Mouse (Mus musculus) midbrain, embryonic 12.5 days (tissue): Measurements from ENCODE around the gene Aco1. TPM values are rescaled to one million over a fixed set of nuclear protein-coding genes. Genes with fewer than 3 reads are reported as not detected.
A peak's percentile ranks its signal among the peaks of the same experiment; 100 is the strongest.

Experiments used
- ATAC-seq: fragments of 200-750 bp; cut with Nextera tagmentation; 2 replicates; pipeline ENCODE4 v1.8.0; 2017; ENCODE audit warnings: low read depth, moderate TSS enrichment, moderate library complexity; ENCODE audit not compliant: low FRiP score
- H3K27ac ChIP-seq: fragments of 300-500 bp; sonication (generic); replicated peaks from 2 replicates; pipeline ENCODE4 v1.5.1; 2016; ENCODE audit warnings: mild to moderate bottlenecking
- H3K27me3 ChIP-seq: fragments of 300-500 bp; sonication (generic); 2 replicates; pipeline ENCODE4 v1.6.1; 2016; ENCODE audit warnings: mild to moderate bottlenecking
- H3K36me3 ChIP-seq: fragments of 300-500 bp; sonication (generic); 2 replicates; pipeline ENCODE4 v1.6.1; 2016
- H3K4me1 ChIP-seq: fragments of 300-500 bp; sonication (generic); 2 replicates; pipeline ENCODE4 v1.6.1; 2016
- H3K4me2 ChIP-seq: fragments of 300-500 bp; sonication (generic); replicated peaks from 2 replicates; pipeline ENCODE4 v1.6.1; 2016; ENCODE audit warnings: mild to moderate bottlenecking, moderate library complexity
- H3K4me3 ChIP-seq: fragments of 300-500 bp; sonication (generic); 2 replicates; pipeline ENCODE4 v1.5.1; 2016; ENCODE audit warnings: mild to moderate bottlenecking
- H3K9ac ChIP-seq: fragments of 300-500 bp; sonication (generic); replicated peaks from 2 replicates; pipeline ENCODE4 v1.6.1; 2016; ENCODE audit warnings: mild to moderate bottlenecking, moderate library complexity
- H3K9me3 ChIP-seq: fragments of 300-500 bp; sonication (generic); 2 replicates; pipeline ENCODE4 v1.6.1; 2016; ENCODE audit warnings: mild to moderate bottlenecking
- WGBS: fragments of 180-500 bp; shearing (Covaris S2); methylation state at CpG from one replicate; pipeline ENCODE4 v1.1.7; 2016; 5-methylcytosine and 5-hydroxymethylcytosine counted together
- polyA plus RNA-seq: library from polyadenylated mRNA; unstranded; fragments of >200 nt; fragmentation: Nextera tagmentation; extraction: Ambion mirVana; gene quantifications from 2 replicates; pipeline ENCODE4 v1.2.1, GENCODE M21; 2016

Aco1 gene
- polyA plus RNA-seq, 1 experiment from 2014 or later: 58.7 TPM

- ATAC-seq: no peak
- H3K27me3 ChIP-seq: no peaks in the 10 kb centered on the region
- no peak overlapping the region for H3K27ac ChIP-seq
- H3K9me3 ChIP-seq: no peaks in the 10 kb centered on the region
- H3K4me3 ChIP-seq: no peak overlapping the region
- no peak overlapping the region for H3K4me2 ChIP-seq
- no peaks in the 10 kb centered on the region for H3K4me1 ChIP-seq
- H3K9ac ChIP-seq: no peak overlapping the region
- 77% methylated on average over 2 of the region's 2 CpGs for WGBS
- peaks cover 64% of the 10 kb centered on the region for H3K36me3 ChIP-seq
These were observed 49.4 kb downstream of the Aco1 start for GRCm38 (mm10) chr4:40192246-40192645.

DNA sequence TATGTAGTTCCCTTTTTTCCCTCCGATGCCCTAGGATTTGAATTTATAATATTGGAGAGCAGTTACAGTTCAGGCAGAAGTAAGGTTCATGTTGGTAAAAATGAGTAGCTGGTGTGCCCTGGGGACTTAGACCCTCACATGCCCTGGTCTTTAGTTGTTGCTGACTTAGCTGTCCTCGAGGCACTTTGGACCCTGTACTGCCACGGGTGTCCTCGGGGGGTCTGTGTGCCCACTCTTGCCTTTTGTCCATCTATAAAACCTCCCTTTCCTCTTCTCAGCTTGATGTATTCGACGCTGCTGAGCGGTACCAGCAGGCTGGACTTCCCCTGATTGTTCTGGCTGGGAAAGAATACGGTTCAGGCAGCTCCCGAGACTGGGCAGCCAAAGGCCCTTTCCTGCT, 50.6 kb downstream of the Aco1 start:
- Histone ChIP-seq H3K27ac (no peak overlapping the region), H3K4me1 (no peaks in the 10 kb centered on the region), H3K9ac (no peak overlapping the region), H3K27me3 (no peaks in the 10 kb centered on the region), H3K36me3 (peaks cover 64% of the 10 kb centered on the region), H3K4me2 (no peak overlapping the region), H3K9me3 (no peaks in the 10 kb centered on the region), H3K4me3 (no peak overlapping the region)
- no peak for ATAC-seq
- WGBS: 79% methylated on average over 9 of the region's 9 CpGs

GRCm38 (mm10) chr4:40195336-40195735, 52.5 kb downstream of the Aco1 start:
- no peaks in the 10 kb centered on the region for H3K27me3 ChIP-seq
- ATAC-seq: no peak
- H3K4me1 ChIP-seq: no peaks in the 10 kb centered on the region
- H3K9me3 ChIP-seq: no peaks in the 10 kb centered on the region
- WGBS: 98% methylated on average over 2 of the region's 2 CpGs
- no peak overlapping the region for H3K9ac ChIP-seq
- no peak overlapping the region for H3K4me3 ChIP-seq
- peaks cover 56% of the 10 kb centered on the region for H3K36me3 ChIP-seq
- no peak overlapping the region for H3K4me2 ChIP-seq
- H3K27ac ChIP-seq: no peak overlapping the region

DNA sequence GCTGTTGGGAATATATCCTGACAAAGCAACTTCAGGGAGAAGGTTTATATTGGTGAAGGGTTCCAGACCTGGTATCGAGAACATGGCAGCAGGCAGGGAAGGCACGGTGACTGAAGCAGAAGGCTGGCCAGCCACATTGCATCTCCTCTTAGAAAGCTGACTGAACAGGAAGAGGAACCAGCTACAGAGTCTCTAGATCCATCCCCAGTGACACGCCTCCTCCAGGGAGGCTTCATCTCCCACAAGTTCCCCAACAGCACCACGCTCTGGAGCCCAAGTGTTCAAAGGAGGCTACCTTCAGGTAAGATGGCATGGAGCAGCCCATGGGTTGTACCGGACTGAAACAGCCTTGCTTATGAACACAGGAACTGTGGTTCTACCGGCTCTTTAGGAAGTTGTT, 59.3 kb downstream of the Aco1 start:
- Histone ChIP-seq H3K27me3 (no peaks in the 10 kb centered on the region), H3K4me2 (no peak overlapping the region), H3K27ac (no peak overlapping the region), H3K36me3 (peaks cover 26% of the 10 kb centered on the region), H3K9me3 (no peaks in the 10 kb centered on the region), H3K4me1 (no peaks in the 10 kb centered on the region), H3K4me3 (no peak overlapping the region), H3K9ac (no peak overlapping the region)
- ATAC-seq: no peak
- 96% methylated on average over 6 of the region's 6 CpGs for WGBS

GRCm38 (mm10) chr4:40204374-40204773, 61.5 kb downstream of the Aco1 start:
- H3K36me3 ChIP-seq: peaks cover 4% of the 10 kb centered on the region; the same call in 1 of the 2 replicates
- no peak overlapping the region for H3K4me3 ChIP-seq
- 91% methylated on average over 3 of the region's 3 CpGs for WGBS
- no peak overlapping the region for H3K27ac ChIP-seq
- H3K4me1 ChIP-seq: no peaks in the 10 kb centered on the region
- H3K9ac ChIP-seq: no peak overlapping the region
- no peaks in the 10 kb centered on the region for H3K9me3 ChIP-seq
- no peak for ATAC-seq
- H3K27me3 ChIP-seq: no peaks in the 10 kb centered on the region
- H3K4me2 ChIP-seq: no peak overlapping the region

- Histone ChIP-seq H3K27ac (no peak overlapping the region), H3K9me3 (no peaks in the 10 kb centered on the region), H3K36me3 (0 out of 2 replicates have a peak, but pooled peaks cover 4% of the 10 kb centered on the region), H3K4me3 (no peak overlapping the region), H3K27me3 (no peaks in the 10 kb centered on the region), H3K4me1 (no peaks in the 10 kb centered on the region), H3K4me2 (no peak overlapping the region), H3K9ac (no peak overlapping the region)
- 92% methylated on average over 22 of the region's 22 CpGs for WGBS
- no peak for ATAC-seq
These were observed 62.5 kb downstream of the Aco1 start for GRCm38 (mm10) chr4:40205231-40205903.

DNA sequence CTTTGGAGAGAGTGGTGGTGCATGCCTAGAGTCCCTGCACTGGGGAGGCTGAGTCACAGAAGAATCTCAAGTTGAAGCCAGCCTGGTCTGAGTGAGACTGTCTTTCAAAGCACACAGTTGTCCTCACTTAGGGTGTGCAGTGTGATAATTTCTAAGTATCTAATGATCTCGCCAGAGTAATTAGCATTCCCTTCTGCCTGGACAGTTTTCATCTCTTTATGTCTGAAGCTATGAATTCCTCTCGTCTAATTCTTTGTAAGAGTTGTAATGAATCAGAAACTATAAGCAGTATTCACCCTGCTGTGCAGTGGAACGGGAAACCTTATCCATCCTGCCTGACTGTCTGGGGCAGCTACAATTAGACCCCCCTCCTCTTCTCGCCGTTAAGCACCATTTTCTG, 64.8 kb downstream of the Aco1 start:
- no peaks in the 10 kb centered on the region for H3K27me3 ChIP-seq
- no peak for ATAC-seq
- H3K27ac ChIP-seq: no peak overlapping the region
- WGBS: 67% methylated on average over 5 of the region's 5 CpGs
- H3K4me2 ChIP-seq: no peak overlapping the region
- H3K9me3 ChIP-seq: no peaks in the 10 kb centered on the region
- H3K36me3 ChIP-seq: 0 out of 2 replicates have a peak, but pooled peaks cover 3% of the 10 kb centered on the region
- no peak overlapping the region for H3K4me3 ChIP-seq
- no peaks in the 10 kb centered on the region for H3K4me1 ChIP-seq
- no peak overlapping the region for H3K9ac ChIP-seq

DNA sequence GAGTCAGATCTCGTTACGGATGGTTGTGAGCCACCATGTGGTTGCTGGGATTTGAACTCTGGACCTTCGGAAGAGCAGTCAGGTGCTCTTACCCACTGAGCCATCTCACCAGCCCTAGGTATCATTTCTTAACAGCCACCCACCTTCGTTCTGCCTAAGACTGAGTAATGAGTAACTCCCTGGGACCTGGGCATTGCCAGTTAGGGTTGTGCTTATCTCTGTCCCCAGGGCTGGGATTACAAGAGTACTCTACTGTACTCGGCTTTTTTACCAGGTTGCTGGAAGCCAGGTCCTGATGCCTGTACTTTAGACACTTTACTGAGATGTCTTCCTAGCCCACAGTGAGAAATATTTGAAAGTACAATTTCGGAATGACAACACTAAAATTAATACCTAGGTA, 69.3 kb downstream of the Aco1 start:
- Histone ChIP-seq H3K27me3 (no peaks in the 10 kb centered on the region), H3K4me3 (no peak overlapping the region), H3K36me3 (no peaks in the 10 kb centered on the region), H3K4me2 (no peak overlapping the region), H3K27ac (no peak overlapping the region), H3K9me3 (no peaks in the 10 kb centered on the region), H3K9ac (no peak overlapping the region), H3K4me1 (no peaks in the 10 kb centered on the region)
- 82% methylated on average over 4 of the region's 6 CpGs for WGBS
- no peak for ATAC-seq

- Histone ChIP-seq H3K4me2 (no peak overlapping the region), H3K4me1 (peaks cover 9% of the 10 kb centered on the region; the same call in 1 of the 2 replicates), H3K4me3 (no peak overlapping the region), H3K27me3 (no peaks in the 10 kb centered on the region; the same call in 1 of the 2 replicates), H3K9me3 (no peaks in the 10 kb centered on the region), H3K9ac (no peak overlapping the region), H3K36me3 (no peaks in the 10 kb centered on the region), H3K27ac (no peak overlapping the region)
- WGBS: 66% methylated on average over 3 of the region's 3 CpGs
- ATAC-seq: no peak
These were observed 75.0 kb downstream of the Aco1 start for GRCm38 (mm10) chr4:40217910-40218309.

DNA sequence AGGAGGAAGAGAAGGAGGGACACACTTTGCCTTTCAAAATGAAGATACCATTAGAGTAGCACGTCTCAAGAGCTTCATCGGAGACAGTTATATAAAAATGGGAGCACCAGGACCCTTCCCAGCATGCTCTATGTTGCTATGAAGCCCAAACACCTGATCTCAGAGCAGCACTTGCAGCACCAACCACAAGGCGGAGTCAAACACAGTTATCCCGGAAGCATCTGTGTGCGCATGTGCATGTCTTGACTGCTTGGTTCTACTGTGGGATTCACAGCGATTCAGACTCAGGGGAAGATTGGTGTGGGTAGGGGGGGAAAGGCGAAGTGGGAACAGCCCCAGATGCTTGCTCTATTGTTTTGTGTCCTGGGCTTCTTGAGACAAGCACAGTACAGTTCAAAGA, 75.5 kb downstream of the Aco1 start:
- Histone ChIP-seq H3K27me3 (no peaks in the 10 kb centered on the region; the same call in 1 of the 2 replicates), H3K4me2 (no peak overlapping the region), H3K9ac (no peak overlapping the region), H3K4me3 (no peak overlapping the region), H3K36me3 (no peaks in the 10 kb centered on the region), H3K27ac (no peak overlapping the region), H3K4me1 (peaks cover 9% of the 10 kb centered on the region; the same call in 1 of the 2 replicates), H3K9me3 (no peaks in the 10 kb centered on the region)
- no peak for ATAC-seq
- 70% methylated on average over 7 of the region's 7 CpGs for WGBS

DNA sequence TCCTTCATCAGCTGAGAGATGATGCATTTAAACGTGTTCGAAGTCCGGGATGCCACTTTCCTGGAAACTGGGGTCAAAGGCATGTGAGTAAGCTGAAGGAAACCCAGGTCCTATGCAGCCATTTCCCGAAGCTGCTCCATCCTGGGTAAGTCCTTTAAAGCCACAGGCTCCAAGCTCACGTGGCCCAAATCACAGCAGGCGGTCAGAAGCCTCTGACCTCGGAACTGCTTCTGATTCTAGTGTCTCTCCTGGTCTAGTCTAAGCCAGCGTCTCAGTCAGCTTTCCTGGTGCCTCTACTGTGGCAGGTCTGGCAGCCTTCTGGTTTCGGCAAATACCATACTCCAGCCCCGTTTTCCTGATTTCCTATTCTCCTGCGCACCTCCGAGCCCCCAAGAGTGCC, 77.6 kb downstream of the Aco1 start:
- Histone ChIP-seq H3K4me2 (peak overlapping the region; percentile 30), H3K27ac (no peak overlapping the region), H3K36me3 (no peaks in the 10 kb centered on the region), H3K4me3 (no peak overlapping the region), H3K9ac (no peak overlapping the region), H3K4me1 (peaks cover 9% of the 10 kb centered on the region; the same call in 1 of the 2 replicates), H3K9me3 (no peaks in the 10 kb centered on the region), H3K27me3 (no peaks in the 10 kb centered on the region; the same call in 1 of the 2 replicates)
- WGBS: 23% methylated on average over 12 of the region's 12 CpGs
- ATAC-seq: no peak

DNA sequence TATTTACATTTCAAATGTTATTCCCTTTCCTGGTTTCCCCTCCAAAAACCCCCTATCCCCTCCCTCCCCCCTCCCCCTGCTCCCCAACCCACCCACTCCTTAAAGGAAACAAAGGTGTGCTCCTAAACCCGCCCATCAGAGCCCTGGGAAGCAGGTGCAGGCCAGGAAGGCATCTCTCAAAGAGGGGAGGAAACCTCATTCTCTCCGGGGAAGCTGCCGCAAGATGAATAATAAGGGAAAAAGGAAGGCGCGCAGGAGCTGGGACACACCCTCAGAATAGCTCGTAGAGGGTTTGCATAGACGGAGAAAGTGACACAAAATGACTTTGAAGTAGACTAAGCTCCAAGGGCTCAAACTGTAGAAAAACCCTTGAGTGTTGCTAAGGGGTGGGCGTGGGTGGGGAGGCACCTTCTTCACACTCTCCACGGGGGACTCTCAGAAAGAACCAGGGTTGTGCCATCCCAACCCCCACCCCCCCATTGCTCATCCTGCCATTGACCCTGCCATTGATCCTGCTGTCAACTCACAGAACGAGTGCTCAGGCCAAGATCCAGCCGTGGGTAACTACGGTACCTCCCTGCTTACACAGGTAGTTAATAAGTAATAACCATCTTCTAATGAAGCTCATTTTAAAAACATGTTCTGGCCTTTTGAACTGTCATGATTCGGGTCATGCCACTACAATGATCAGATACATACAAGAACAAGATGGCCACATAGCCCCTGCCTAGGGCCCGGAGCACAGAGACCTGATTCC, 78.3 kb downstream of the Aco1 start:
- H3K36me3 ChIP-seq: no peaks in the 10 kb centered on the region
- no peak overlapping the region for H3K27ac ChIP-seq
- H3K9ac ChIP-seq: no peak overlapping the region
- H3K4me2 ChIP-seq: peak overlapping the region; percentile 30
- H3K4me1 ChIP-seq: peaks cover 9% of the 10 kb centered on the region; the same call in 1 of the 2 replicates
- no peak for ATAC-seq
- no peaks in the 10 kb centered on the region for H3K9me3 ChIP-seq
- no peaks in the 10 kb centered on the region; the same call in 1 of the 2 replicates for H3K27me3 ChIP-seq
- no peak overlapping the region for H3K4me3 ChIP-seq
- 42% methylated on average over 14 of the region's 14 CpGs for WGBS
